In the genomic region with DNA sequence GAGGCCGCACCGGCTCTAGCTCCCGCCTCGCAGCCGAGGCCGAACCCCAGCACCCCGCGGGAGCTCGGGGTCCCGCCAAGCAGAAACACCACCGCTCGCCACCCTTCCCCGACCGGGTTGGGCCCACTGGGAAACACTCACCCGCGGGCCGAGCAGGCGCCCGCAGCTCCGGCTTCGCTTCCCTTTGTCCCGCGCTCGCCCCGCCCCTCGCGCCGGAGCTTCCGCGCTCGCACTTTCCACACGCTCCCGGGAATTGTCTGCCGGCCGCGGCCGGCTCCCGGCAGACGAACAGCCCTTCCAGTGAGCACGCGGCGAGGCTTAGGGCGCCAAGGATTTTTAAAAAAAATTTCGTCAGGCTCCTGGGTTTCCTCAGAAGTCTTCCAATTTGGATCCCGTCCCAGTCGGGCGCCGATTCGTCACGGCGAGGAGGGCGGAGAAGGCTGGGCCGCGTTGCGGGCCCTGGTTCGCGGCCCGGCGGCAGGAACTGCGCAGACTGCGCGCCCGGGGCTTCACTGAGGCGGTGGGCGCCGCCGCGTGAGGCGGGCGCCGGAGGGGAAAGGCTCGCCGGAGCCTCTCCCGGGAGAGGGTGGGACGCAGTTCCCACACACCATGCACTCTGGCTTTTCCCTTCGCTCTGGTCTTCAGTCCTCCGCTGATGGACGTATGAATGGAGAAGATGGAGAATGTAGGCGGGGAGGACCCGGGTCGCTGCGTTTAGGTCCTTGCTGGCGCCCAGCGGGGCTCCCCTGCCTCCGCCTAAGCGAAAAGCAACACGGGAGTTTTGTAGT, we compare ENCODE assay signal across 8 mouse cellular contexts. TPM values are rescaled to one million over a fixed set of nuclear protein-coding genes. Genes with fewer than 3 reads are reported as not detected.
A peak's percentile ranks its signal among the peaks of the same experiment; 100 is the strongest.
DNase-seq lines count a peak whose midpoint lies in the region; ATAC-seq and TF ChIP-seq lines count a peak whose summit lies in the region.

Smarce1 (minus strand) TSS at position 757 of the 788 bp plus-strand sequence.

- no peak for TF ChIP-seq CTCF in cerebellum, adult 2 months (IDR thresholded peaks at IDR 0.05; ENCODE audit: borderline replicate concordance, insufficient read depth, low read depth, low read length)
- TF ChIP-seq CTCF in forebrain, postnatal 0 days (IDR thresholded peaks at IDR 0.05; ENCODE audit: low read depth) = no peak
- no peak for TF ChIP-seq CTCF in layer of hippocampus, adult 2 months (conservative IDR thresholded peaks at IDR 0.05)
- TF ChIP-seq CTCF in lung, embryonic 14.5 days (IDR thresholded peaks at IDR 0.05; ENCODE audit: low read depth) = no peak

- peak; percentile 93 for ATAC-seq in forebrain, postnatal 0 days
- ATAC-seq in lung, embryonic 14.5 days (ENCODE audit: insufficient read depth) = peak; percentile 88
- ATAC-seq in neutrophil, adult 5-6 weeks (ENCODE audit: extremely low read depth, insufficient number of reproducible peaks, low FRiP score, poor library complexity, severe bottlenecking) = peak; percentile 59

- intact Hi-C loops in heart, postnatal 36 days (cut with DNase I) = no loop called here

- peak; percentile 48 for DNase-seq in MEL-GATA-1-ER (ENCODE audit: extremely low read depth, low read depth)
- DNase-seq in cerebellum, adult 2 months = peak; percentile 81 to 89
- DNase-seq in forebrain, postnatal 0 days = peak; percentile 91
- DNase-seq in heart, postnatal 36 days = peak; percentile 84 to 92
- DNase-seq in layer of hippocampus, adult 2 months (ENCODE audit: low spot score in 2 of 2) = peak; percentile 62 to 77
- DNase-seq in lung, embryonic 14.5 days = peak; percentile 91
- DNase-seq in testis, postnatal 14 days (ENCODE audit: low spot score) = peak; percentile 84

- H3K36me3 ChIP-seq in forebrain, postnatal 0 days (ENCODE audit: insufficient read depth) = peaks cover 13% of the 10 kb centered on the region
- peaks cover 25% of the 10 kb centered on the region for H3K36me3 ChIP-seq in lung, embryonic 14.5 days (ENCODE audit: insufficient read depth)

- H3K4me1 ChIP-seq in cerebellum, adult 2 months (ENCODE audit: control insufficient read depth, insufficient read depth, low read length) = no peaks in the 10 kb centered on the region
- peaks cover 6% of the 10 kb centered on the region; the same call in 1 of the 2 replicates for H3K4me1 ChIP-seq in forebrain, postnatal 0 days (ENCODE audit: insufficient read depth)
- H3K4me1 ChIP-seq in lung, embryonic 14.5 days (ENCODE audit: insufficient read depth) = peaks cover 4% of the 10 kb centered on the region; the same call in 1 of the 2 replicates

- TF ChIP-seq POLR2A in cerebellum, adult 2 months (IDR thresholded peaks at IDR 0.05; ENCODE audit: borderline replicate concordance, insufficient read depth, low read length) = peak; percentile 60

- peak within 1 kb of the TSS; percentile 79 for H3K4me3 ChIP-seq in cerebellum, adult 2 months (replicated peaks; ENCODE audit: insufficient read depth, low read depth, low read length)
- peak within 1 kb of the TSS; percentile 67 for H3K4me3 ChIP-seq in forebrain, postnatal 0 days (ENCODE audit: low read depth, low read length)
- peak within 1 kb of the TSS; percentile 92 for H3K4me3 ChIP-seq in layer of hippocampus, adult 2 months
- H3K4me3 ChIP-seq in lung, embryonic 14.5 days (ENCODE audit: low read depth, low read length) = peak within 1 kb of the TSS; percentile 72

- peak within 1 kb of the TSS; percentile 92 for H3K27ac ChIP-seq in cerebellum, adult 2 months (ENCODE audit: insufficient read depth, low read length)
- peak within 1 kb of the TSS; percentile 99 for H3K27ac ChIP-seq in forebrain, postnatal 0 days (ENCODE audit: low read depth, low read length)
- H3K27ac ChIP-seq in layer of hippocampus, adult 2 months = peak within 1 kb of the TSS; percentile 99
- peak within 1 kb of the TSS; percentile 100 for H3K27ac ChIP-seq in lung, embryonic 14.5 days (ENCODE audit: low read depth)

- H3K4me2 ChIP-seq in forebrain, postnatal 0 days (ENCODE audit: low read depth) = peak within 1 kb of the TSS; percentile 76
- peak within 1 kb of the TSS; percentile 83 for H3K4me2 ChIP-seq in lung, embryonic 14.5 days

- H3K9ac ChIP-seq in forebrain, postnatal 0 days = peak within 1 kb of the TSS; percentile 100
- H3K9ac ChIP-seq in lung, embryonic 14.5 days = peak within 1 kb of the TSS; percentile 99

- no peaks in the 10 kb centered on the region for H3K9me3 ChIP-seq in forebrain, postnatal 0 days (ENCODE audit: low read length)
- H3K9me3 ChIP-seq in lung, embryonic 14.5 days (ENCODE audit: low read depth, low read length) = no peaks in the 10 kb centered on the region

- under 1% methylated on average over 87 of the region's 87 CpGs for whole genome bisulfite sequencing in cerebellum, adult 2 months
- WGBS in forebrain, postnatal 0 days = under 1% methylated on average over 85 of the region's 87 CpGs
- under 1% methylated on average over 87 of the region's 87 CpGs for WGBS in lung, embryonic 14.5 days

- H3K27me3 ChIP-seq in cerebellum, adult 2 months (ENCODE audit: control insufficient read depth, insufficient read depth, low read length) = no peaks in the 10 kb centered on the region
- no peaks in the 10 kb centered on the region for H3K27me3 ChIP-seq in forebrain, postnatal 0 days (ENCODE audit: insufficient read depth, low read length)
- H3K27me3 ChIP-seq in lung, embryonic 14.5 days (ENCODE audit: insufficient read depth, low read length) = no peaks in the 10 kb centered on the region

RNA-seq across cellular contexts. Expression of gene Smarce1, which starts in this region (rescaled TPM):
- 63.3 and 67.1 TPM in 2 replicates for polyA plus RNA-seq in cerebellum, adult 2 months (2012; rRNA removed)
- 116 and 156 TPM in 2 replicates for total RNA-seq in forebrain, postnatal 0 days (2014; rRNA removed)
- polyA plus RNA-seq in forebrain, postnatal 0 days (2015; fragmentation: Nextera tagmentation; extraction: Ambion mirVana) = 227 and 228 TPM in 2 replicates
- total RNA-seq in heart, postnatal 36 days (2021) = 10 to 100 TPM; 42.9 to 47.8 TPM
- total RNA-seq in layer of hippocampus, adult 2 months (2021) = 10 to 100 TPM; 55.8 to 62.3 TPM
- 170 and 189 TPM in 2 replicates for polyA plus RNA-seq in lung, embryonic 14.5 days (2014; fragmentation: Nextera tagmentation; extraction: Ambion mirVana)
- 225 and 242 TPM in 2 replicates for total RNA-seq in neutrophil, adult 5-6 weeks (2017)

Comparison
In these comparisons a context has a peak if more than half of its experiments do, and no peak if none do; other contexts are left out.
1. Peak in every context shown above with its lines: DNase-seq, ATAC-seq, H3K4me3 ChIP-seq and H3K27ac ChIP-seq.